Mouse (Mus musculus): ENCODE results near the gene C2.

C2 gene

DNA sequence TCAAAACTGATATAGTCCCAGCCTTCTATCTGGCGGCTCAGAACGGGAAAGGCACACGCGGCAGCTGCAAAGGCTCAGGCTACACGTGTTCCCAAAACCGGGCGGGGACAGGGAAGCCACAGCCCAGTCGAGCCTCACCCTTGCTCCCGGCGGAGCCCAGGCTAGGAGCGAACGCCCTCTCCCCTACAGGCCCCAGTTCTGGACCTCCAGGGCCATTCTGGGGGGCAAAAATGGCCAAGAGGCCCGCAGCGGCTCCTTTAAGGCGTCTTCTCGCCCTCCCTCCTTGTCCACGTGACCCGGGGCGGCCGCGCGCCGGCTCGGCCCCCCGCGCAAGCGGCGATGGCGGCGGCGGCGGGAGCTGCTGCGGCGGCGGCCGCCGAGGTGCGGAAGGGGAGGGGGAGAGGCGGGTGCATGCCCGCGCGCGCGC, at the start of gene C2, which contains the start of gene Ehmt2:
Gene C2 (minus strand): TSS at position 106 of the 427 bp plus-strand sequence.
Gene Ehmt2 (plus strand): TSS at position 310 of the 427 bp plus-strand sequence.
- peak; percentile 76 to 84 for DNase-seq

DNA sequence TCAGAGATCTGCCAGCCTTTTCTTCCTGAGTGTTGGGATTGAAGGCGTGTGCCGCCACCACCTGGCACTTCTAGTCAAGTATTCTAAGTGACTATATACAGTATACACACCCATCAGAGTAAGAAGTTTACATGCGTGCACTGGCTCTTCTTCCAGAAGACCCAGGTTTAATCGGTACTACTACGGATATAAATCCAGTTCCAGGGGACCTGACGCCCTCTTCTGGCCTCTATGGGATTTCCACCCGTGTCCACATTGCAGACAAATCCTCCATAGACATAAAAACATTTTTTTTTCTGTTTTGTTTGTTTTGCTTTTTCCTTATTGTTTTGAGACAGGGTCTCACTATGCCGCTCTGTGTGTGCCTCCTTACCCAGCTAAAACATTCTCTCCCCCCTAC, 49.5 kb upstream of the C2 start:
- no peak for DNase-seq

DNA sequence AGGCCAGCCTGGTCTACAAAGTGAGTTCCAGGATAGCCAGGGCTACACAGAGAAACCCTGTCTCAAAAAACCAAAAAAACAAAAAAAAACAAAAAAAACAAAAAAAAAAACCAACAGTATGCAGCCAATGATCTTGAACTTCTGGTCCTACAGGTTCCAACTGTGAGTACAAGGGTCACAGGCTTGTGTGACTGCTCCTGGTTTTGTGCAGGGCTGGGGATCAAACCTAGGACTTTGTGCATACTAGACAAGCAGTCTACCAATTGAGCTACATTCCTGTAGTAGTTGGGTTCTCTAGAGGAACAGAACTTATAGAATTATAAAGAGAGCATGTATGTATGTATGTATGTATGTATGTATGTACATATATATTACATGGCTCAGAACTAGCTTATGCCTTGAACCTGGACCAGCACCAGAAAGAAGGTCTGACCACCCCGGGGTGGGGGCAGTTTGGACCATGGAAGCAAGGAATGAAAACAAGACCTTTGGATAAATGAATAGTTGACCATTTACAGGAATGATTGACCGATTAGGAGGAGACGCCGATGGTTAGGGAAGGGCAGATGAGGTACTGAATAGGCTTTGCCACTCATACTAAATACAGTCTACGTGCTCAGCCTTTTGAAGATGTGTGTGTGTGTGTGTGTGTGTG, 48.5 kb upstream of the C2 start:
- DNase-seq, result no peak

DNA sequence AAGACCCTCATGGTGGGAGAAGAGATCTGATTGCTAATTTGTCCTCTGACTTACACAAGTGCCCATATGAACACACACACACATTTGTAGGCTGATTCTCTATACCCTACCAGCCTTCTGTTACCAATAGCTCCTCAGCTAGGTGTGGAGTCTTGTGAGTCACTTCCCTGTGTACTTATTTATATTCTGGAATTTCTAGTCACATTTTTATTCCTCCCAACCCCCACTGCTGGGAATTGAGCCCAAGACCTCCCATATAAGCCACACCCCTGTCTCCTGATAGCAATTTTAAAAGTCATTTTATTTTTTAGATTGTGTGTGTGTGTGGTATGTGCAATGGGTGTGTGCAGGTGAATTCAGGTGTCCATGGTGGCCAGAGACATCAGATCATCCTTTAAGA, 46.3 kb upstream of the C2 start:
- no peak for DNase-seq

DNA sequence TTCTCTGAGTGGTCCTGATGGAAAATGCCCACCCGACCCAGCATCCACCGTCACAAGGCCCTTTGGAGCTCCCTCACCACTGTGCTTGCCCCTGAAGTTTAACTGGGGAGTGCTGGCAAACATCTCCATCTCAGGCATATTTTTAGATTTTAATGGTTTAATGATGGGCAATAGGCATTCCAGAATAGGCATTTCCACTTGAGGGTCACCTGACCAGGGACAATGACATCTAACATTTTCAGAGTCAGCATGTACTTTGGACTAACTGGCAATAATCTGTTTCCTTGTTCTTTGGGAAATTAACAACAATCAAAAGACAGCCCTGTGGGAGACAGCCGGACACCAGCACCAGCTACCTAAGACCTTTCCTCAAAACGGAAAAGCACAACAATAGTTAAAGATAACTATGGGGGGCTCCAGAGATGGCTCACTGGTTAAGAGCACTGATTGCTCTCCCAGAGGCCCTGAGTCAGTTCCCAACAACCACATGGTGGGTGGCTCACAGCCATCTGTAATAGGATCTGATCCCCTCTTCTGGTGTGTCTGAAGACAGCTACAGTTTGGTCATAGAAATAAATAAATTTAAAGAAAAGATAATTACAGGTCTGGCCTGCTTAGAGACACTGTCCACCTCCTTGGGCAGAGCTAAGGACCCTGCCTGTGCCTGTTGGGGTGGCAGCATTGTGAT, 45.2 kb upstream of the C2 start:
- DNase-seq, result no peak

DNA sequence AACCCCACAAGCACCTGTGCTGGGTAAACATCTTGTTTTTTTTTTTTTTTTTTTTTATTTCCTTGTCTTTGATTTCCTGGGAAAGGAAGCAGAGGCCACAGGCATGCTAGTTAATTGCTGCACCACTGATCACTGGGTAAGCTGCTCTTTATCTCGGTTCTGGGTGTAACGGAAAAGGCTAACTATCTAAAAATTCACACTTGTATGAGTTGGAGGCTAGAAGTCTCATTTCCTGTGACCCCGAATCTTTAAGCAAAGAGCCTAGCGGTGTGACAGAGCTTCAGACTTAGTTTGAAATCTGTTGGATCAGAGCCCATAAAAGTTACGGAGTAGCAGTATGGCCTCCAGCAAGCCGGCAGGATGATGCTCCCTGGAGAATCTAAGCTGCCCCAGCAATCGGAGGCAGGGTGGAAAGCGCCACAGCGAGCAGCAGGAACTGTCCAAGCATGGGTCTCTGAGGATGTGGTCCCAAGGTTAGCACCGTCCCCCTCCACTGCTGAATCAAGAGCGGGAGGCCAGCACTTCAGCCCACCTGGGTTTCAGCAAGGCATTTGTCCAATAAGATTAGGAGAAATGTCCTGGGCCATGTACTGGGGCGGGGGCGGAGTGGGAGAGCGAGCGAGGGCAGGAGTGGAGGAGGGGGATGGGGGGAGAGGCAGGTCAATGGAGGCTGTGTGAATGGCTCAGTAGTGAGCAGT, 43.4 kb upstream of the C2 start:
- DNase-seq, result no peak

DNA sequence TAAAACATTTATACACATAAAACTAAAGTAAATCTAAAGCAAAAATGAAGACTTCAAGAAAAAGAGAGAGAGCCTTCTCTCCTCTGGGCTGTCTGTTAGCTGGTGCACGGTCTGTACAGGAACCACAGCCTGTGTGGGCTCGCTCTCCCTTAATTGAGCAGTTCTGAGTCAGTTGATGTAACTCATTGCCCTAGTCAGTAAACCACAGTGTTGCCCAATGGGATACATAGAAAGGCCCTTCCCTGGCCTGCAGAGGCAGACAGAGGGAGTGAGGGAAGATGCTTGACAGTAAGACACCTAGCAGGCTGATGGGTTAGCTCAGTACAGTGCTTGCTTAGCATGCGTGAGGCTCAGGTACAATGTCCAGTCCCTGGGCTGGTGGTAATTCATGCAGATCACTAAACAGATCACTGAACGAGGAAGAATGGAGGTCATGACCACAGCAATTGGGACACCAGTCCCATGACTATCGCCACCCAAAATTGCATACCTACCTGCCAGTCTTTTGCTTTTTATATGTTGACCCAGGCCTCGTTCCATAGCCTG, 40.0 kb upstream of the C2 start:
- no peak for DNase-seq

DNA sequence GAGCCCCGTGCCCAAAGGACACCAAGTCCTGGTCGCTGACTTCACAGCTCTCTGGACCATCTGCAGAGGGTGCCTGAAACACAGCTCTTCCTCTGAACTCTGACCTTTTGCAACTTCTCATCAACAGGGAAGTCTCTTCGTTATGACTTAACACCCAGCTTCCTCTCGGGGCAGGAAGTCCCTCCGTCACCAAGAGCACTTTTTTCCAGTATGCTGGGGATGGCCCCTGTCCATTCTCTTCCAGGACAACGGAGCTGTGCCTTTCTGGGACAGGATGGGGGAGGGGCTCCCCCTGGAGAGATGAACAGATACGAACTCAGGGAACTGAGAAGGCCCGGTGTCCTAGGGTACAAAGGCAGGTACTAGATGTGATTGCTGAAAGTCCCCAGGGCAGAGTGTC, 36.8 kb upstream of the C2 start:
- DNase-seq, result no peak

DNA sequence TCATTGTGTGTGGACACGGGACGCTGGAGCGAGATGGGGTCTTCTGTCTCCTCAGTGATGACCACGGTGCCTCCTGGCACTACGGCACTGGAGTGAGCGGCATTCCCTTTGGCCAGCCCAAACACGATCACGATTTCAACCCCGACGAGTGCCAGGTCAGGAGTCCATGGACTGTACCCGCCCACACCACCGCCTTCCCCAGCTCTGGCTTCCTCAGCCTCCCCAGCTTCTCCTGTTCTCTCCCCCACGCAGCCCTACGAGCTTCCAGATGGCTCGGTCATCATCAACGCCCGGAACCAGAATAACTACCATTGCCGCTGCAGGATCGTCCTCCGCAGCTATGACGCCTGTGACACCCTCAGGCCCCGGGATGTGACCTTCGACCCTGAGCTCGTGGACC, 36.0 kb upstream of the C2 start:
- DNase-seq, result no peak

DNA sequence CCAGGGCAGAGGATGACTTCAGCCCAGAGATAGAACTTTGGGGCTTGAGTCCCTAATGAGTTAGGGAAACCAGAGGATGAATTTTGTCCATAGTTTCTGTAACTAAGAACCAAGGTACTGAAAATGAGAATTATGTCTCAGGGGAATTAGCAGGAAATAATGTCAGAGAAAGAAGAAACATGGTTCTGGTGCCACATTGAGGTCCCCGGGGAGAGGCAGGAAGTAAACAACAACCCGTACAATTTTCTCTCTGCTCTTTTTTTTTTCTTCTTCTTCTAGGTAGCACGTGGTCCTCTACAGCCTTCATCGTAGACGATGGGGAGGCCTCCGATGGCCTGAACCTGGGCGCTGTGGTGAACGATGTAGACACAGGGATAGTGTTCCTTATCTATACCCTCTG, 34.2 kb upstream of the C2 start:
- DNase-seq, result no peak

DNA sequence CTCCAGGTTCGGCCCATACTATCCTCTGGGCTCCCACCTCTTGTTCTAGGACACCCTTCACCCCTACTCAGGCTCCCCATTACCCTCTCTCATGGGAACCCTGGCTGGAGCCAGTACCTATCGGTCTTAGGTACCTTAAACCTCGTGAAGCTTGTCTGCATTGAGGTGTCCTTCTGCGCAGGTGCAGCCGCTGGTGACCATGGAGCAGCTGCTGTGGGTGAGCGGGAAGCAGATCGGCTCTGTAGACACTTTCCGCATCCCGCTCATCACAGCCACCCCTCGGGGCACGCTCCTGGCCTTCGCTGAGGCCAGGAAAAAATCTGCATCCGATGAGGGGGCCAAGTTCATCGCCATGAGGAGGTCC, 33.7 kb upstream of the C2 start:
- DNase-seq, result peak; percentile 51 to 55

DNA sequence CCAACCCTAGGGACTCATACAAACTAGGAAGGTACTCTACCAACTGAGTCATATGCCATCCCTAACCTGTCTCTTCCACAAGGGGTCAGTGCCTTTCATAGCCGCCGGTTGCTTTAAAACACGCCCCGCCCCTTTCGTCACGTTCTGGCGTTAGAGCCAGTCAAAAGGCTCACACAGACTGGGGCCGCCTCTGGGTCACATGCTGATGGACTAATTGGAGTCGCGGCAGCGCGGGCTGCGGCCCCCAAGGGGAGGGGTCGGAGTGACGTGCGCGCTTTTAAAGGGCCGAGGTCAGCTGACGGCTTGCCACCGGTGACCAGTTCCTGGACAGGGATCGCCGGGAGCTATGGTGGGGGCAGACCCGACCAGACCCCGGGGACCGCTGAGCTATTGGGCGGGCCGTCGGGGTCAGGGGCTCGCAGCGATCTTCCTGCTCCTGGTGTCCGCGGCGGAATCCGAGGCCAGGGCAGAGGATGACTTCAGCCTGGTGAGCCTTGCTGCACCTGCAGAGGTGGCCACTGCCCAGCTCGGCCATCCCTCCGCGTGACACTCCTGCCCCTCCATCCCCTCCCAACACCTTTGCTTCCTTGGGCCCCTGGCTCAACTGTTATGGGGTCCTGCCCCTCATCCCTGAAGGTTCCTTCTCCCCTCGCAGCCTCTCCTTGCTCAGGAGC, 33.1 kb upstream of the C2 start, which contains the start of gene Neu1:
Gene Neu1 (plus strand): TSS at position 193 of the 674 bp plus-strand sequence.
- peak; percentile 99 for DNase-seq

DNA sequence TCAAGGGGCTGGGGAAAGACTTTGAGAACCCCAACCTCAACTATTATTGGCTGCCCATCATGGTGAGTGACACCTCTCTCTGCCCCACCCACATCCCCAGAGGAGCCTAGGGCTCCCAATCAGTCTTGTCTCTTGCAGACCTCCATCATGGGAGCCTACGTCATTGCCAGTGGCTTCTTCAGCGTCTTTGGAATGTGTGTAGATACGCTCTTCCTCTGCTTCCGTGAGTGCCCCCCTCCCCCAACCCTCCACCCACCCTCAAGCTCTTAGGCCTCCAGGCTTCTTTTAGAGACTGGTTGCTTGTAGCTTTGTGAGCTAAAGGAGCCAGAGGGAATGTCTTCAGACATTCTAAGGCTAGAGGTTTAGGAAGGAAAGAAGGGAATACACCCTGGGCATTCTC, 30.8 kb upstream of the C2 start:
- no peak for DNase-seq

DNA sequence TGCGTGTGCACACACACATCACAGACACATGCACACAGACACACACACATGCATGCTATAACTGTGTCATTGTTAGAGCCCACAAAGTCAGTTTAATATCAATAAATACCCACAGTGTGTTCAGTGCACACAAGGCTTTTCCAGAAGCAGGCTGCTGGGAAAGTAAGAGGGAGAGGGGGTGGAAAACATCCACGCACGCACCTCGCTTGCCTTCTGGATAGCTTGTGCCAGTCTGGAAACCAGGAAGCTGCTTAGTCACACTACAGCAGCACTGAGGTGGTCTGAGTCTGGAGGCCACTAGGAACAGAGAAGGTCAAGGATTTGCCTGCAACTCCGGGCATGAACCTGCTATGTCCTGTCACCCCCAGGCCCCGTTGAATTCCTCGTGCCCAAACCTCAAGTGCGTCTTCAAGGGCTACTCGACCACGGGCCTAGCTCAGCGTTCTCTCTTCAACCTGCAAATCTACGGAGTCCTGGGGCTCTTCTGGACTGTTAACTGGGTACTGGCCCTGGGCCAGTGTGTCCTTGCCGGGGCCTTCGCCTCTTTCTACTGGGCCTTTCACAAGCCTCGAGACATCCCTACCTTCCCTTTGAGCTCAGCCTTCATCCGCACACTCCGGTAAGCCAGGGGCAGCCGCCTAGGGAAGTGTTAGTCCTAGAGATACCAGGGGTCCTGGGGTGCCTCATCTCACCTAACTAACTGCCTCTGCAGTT, 29.4 kb upstream of the C2 start:
- DNase-seq, result no peak

DNA sequence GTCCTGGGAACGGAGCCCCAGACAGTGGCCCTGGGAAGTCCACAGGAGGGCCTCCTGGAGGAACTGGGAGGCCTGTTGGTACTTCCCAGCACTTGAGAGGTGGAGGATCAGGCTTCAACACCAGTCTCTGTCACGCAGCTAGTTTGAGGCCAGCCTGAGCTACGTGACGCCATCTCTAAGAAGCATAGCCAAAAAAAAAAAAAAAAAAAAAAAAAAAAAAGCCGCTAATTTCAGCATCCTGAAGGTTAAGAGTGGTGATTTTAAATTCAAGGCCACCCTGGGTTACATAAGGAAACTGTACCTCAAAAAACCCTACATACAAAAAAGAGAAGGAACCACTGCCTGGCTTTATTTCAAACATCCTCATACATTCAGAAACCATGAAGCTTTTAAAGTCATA, 26.2 kb upstream of the C2 start:
- DNase-seq, result no peak

DNA sequence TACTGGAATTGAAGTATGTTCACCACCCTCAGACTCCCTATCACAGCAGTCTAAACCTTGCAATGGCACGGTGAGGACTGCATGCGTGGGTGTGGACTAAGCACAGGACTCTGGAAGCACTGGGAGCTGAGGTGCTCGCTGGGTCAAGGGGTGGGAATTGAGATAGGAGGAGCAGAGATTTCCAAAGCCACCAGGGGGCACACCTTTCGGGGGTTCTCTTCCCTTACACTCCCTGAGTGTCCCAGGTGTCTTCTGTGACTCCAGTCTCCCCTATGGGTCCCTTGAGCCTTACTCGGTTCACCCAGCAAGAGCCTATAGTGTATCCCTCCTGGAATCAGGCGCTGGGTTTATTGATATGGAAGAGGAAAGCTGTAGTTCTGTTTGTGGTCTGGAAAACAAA, 24.9 kb upstream of the C2 start:
- DNase-seq, result no peak

DNA sequence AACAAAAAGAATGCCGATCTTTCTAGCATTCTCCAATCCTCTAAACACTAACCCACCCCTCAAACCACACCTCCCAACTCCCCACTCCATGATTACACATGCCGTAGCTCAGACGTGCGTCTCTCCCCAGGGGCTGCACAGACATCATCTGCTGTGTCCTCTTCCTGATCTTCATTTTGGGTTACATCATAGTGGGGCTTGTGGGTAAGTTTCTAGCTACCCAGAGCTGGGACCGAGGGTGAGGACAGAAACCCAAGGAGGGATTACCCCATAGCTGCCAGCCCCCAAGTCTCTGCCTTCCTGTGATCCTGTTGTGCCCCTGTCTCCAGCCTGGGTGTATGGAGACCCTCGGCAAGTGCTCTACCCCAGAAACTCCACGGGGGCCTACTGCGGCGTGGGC, 19.1 kb upstream of the C2 start:
- no peak for DNase-seq

DNA sequence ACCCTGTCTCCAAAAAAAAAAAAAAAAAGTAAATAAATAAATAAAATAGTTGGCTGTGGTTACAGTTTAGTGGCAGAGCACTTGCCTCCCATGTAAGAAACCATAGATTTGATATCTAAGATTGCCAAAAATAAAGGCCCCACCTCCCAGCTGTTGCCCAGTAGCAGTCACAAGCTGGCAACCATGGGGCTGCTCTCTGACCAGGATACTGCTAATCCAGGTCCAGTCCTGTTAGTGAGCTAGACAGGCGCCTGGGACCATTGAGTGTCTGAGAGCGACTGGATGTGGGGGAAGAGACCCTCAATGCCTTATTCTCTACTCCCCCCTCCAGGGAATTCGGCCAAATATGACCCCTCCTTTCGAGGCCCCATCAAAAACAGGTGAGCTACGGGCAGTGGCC, 18.3 kb upstream of the C2 start:
- DNase-seq, result no peak

DNA sequence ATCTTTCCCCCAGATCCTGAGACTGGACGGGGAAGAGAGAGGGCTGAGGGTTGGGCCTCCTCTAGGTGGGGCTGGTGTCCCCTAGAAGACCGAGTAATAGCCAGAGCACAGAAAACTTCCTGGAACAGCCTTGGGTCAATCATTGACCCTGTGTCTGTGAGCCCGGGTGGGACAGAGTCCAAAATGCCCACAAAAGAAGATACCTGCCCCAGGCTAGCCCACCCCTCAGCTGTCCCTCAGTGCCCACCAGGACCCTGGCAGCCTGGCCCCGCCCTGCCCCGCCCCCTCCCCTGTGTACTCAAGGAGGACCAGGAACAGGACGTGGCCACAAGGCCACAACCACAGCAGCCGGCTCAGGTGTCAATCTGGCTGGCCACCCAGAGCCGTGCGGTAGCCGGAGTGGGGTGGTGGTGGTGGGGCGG, 17.4 kb upstream of the C2 start:
- no peak for DNase-seq

DNA sequence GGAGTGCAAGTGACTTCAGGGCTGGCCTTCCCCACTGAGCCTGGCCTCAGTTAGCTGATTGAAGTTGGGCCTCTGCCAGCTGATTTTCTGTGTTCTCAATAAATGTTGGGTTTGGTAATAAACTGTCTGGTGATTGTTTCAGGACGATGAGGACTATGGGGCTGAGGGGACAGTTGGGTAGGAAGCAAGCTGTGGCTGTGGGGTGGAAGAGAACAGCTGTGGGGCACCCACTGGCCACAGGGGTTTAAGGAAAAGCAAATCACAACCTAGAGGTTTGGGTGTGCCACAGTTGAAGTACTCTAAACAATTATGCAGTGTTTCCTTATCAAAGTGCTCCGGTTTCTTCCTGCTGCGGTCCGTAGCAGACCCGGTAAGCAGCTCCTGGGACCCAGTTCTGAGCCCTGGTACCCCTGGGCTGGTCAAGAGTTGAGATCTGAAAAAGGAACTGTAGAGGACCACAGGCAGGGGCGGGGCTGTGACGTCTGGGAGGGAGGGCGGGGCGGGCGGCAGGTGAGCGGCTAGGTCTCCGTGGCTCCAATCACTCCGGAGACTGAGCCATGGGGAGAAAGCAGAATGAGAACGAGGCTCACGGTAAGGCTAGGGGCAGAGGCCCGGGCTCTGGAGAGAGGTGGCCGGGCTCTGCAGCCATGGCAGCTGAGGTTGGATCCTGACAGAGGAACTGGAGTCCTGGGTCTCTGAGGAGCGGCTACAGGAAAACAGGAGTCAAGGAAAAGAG, 16.0 kb upstream of the C2 start, which contains the start of gene Slc44a4:
Gene Slc44a4 (plus strand): TSS at position 537 of the 736 bp plus-strand sequence.
- no peak for DNase-seq

DNA sequence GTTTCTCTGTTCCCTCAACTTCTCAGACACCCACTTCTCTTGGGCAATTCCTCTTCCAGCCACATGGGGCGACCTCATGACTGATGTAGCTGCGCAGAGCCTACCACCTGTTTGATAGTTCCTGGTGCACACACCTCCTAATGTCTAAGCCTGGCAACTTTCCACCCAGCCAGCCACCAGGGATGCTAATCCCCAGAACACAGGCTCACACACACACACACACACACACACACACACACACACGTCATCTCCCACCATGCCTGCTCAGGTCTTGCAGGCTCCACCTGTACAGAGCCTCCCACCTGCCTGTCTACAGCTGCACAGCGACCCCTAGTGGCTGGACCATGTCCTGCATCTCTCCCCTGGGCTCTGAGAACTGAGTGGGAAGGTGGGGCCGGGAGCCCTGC, 13.9 kb upstream of the C2 start:
- peak; percentile 75 to 78 for DNase-seq

DNA sequence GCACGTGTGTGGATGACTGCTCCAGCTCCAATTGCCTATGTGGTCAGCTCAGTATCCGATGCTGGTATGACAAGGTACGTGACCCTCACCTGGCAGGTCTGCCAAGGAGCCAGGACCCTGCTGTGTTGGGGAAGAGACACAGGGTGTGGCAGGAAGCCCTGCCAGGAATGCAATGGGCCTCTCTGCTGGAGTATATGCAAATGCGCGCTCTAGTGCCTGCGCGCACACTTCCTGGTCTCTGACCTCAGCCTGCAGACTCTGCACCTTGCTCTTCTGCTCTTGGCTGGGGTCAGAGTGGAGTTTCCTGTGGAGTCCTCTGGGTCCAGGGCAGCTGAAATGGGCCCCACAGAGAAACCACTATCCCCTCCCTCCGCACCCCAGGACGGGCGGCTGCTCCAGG, 12.9 kb upstream of the C2 start:
- no peak for DNase-seq

All from cerebellum, postnatal 36 days (tissue).